Mouse (Mus musculus): ENCODE measurements at regions not wholly inside any gene's neighbourhood (a gene's known extent, or its start where the extent isn't known, plus 50 kb on each side); places are given as distances from the start of the nearest gene placed in this dataset.
A peak's percentile ranks its signal among the peaks of the same experiment; 100 is the strongest.

DNA sequence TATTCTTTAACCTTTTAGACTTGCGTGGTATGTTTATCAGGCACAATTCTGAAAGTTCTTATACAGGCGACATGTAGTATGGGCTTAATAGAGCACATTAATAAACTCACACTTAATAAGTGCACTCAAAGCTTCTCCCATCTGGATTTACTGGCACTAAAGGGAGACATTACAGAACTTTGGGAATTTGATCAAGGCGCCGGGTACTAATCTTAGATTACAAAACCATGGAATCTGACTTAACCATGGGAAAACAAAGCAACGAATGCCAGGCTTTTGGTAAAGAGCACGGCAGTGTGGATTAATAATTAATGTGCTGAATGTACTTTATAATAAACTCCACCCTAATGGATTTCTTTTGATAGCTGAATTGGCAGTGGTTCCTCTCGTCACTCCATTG lies 196.5 kb upstream of the Pkn2 start:
- no peak for ATAC-seq
- no peaks in the 10 kb centered on the region for H3K36me3 ChIP-seq (ENCODE audit: control insufficient read depth, insufficient read depth)
- 72% methylated on average over 7 of the region's 7 CpGs for WGBS

GRCm38 (mm10) chr3:143071839-143072373 lies 190.1 kb upstream of the Pkn2 start:
- Histone ChIP-seq H3K27me3 (replicated peaks; ENCODE audit: control insufficient read depth, insufficient read depth, low read length) (no peaks in the 10 kb centered on the region), H3K27ac (ENCODE audit: low read length) (no peak overlapping the region), H3K4me2 (ENCODE audit: low read length) (no peak overlapping the region), H3K4me3 (replicated peaks; ENCODE audit: low read length) (no peak overlapping the region), H3K9me3 (ENCODE audit: control insufficient read depth, low read length) (no peaks in the 10 kb centered on the region), H3K4me1 (replicated peaks; ENCODE audit: control insufficient read depth, insufficient read depth, low read length) (no peaks in the 10 kb centered on the region), H3K36me3 (ENCODE audit: control insufficient read depth, insufficient read depth) (no peaks in the 10 kb centered on the region), H3K9ac (replicated peaks; ENCODE audit: low read depth, low read length) (no peak overlapping the region)
- ATAC-seq, result no peak
- 79% methylated on average over 4 of the region's 4 CpGs for WGBS

More for the DNA sequence above, 196.5 kb upstream of the Pkn2 start:
- no peaks in the 10 kb centered on the region for H3K27me3 ChIP-seq (replicated peaks; ENCODE audit: control insufficient read depth, insufficient read depth, low read length)
- H3K4me2 ChIP-seq (ENCODE audit: low read length), result no peak overlapping the region
- no peak overlapping the region for H3K27ac ChIP-seq (ENCODE audit: low read length)
- H3K4me1 ChIP-seq (replicated peaks; ENCODE audit: control insufficient read depth, insufficient read depth, low read length), result no peaks in the 10 kb centered on the region
- H3K9me3 ChIP-seq (ENCODE audit: control insufficient read depth, low read length), result no peaks in the 10 kb centered on the region
- H3K9ac ChIP-seq (replicated peaks; ENCODE audit: low read depth, low read length), result no peak overlapping the region
- no peak overlapping the region for H3K4me3 ChIP-seq (replicated peaks; ENCODE audit: low read length)

GRCm38 (mm10) chr3:143054858-143055257 lies 173.1 kb upstream of the Pkn2 start:
- Histone ChIP-seq H3K9ac (replicated peaks; ENCODE audit: low read depth, low read length) (no peak overlapping the region), H3K4me1 (replicated peaks; ENCODE audit: control insufficient read depth, insufficient read depth, low read length) (no peaks in the 10 kb centered on the region), H3K36me3 (ENCODE audit: control insufficient read depth, insufficient read depth) (no peaks in the 10 kb centered on the region), H3K4me2 (ENCODE audit: low read length) (no peak overlapping the region), H3K27me3 (replicated peaks; ENCODE audit: control insufficient read depth, insufficient read depth, low read length) (no peaks in the 10 kb centered on the region), H3K27ac (ENCODE audit: low read length) (no peak overlapping the region), H3K4me3 (replicated peaks; ENCODE audit: low read length) (no peak overlapping the region), H3K9me3 (ENCODE audit: control insufficient read depth, low read length) (no peaks in the 10 kb centered on the region)
- WGBS, result 97% methylated on average over 3 of the region's 3 CpGs
- no peak for ATAC-seq

DNA sequence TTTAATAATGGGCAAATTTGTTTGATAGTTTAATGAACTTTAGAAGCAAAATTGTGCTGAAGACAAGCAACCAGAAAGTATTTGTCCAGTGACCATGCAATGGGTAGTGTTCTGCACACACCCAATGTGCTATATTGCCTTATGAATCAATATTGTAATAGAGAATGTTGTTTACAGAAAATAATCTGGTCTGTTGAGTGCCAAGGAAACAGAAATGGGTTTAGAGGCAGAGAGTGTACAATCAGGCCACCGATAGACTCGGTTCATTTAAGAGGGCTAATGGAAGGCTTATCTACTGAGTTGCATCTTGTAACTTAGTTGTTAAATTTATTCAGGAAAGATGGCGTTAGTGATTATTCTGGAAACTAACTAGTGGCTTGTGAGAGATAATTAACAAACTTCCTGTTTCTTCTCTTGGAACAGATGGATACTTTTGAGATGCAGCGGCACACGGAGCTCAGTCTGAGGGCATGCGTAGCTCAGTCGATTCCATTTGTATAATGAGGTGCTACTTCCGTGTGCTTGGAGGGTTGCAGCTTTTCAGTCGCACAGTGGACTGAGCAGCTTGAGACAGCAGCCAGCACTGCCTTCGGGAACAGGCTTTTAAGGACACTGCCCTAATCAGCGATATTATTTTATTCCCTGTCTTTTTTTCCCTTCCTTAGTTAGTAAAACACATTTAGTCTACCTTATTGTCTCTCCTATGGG lies 171.6 kb upstream of the Pkn2 start:
- Histone ChIP-seq H3K4me3 (replicated peaks; ENCODE audit: low read length) (no peak overlapping the region), H3K9me3 (ENCODE audit: control insufficient read depth, low read length) (no peaks in the 10 kb centered on the region), H3K27me3 (replicated peaks; ENCODE audit: control insufficient read depth, insufficient read depth, low read length) (no peaks in the 10 kb centered on the region), H3K27ac (ENCODE audit: low read length) (no peak overlapping the region), H3K4me2 (ENCODE audit: low read length) (no peak overlapping the region), H3K9ac (replicated peaks; ENCODE audit: low read depth, low read length) (no peak overlapping the region), H3K4me1 (replicated peaks; ENCODE audit: control insufficient read depth, insufficient read depth, low read length) (no peaks in the 10 kb centered on the region), H3K36me3 (ENCODE audit: control insufficient read depth, insufficient read depth) (no peaks in the 10 kb centered on the region)
- 68% methylated on average over 11 of the region's 11 CpGs for WGBS
- peak; percentile 72 for ATAC-seq

DNA sequence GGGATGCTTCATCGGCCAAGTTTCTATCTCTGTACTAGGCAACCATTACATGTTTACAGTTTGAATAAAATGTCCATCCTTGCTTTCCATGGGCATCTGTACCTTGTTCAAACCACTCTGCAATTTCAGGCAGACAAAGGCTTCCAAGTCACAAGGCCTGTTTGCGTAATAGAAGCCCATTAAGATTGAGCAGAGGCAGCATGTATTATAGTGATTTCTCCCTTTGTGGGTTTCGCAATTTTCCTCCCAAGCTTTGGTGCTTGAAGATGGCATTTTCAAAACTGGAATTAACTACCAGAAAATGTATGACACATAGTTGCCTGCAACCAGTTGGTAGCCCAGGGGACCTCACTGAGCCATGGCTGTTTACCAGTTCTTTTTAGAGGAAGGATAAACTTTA lies 158.9 kb upstream of the Pkn2 start:
- no peak overlapping the region for H3K4me3 ChIP-seq (replicated peaks; ENCODE audit: low read length)
- H3K4me2 ChIP-seq (ENCODE audit: low read length), result no peak overlapping the region
- no peaks in the 10 kb centered on the region for H3K9me3 ChIP-seq (ENCODE audit: control insufficient read depth, low read length)
- H3K27ac ChIP-seq (ENCODE audit: low read length), result no peak overlapping the region
- H3K4me1 ChIP-seq (replicated peaks; ENCODE audit: control insufficient read depth, insufficient read depth, low read length), result no peaks in the 10 kb centered on the region
- no peak overlapping the region for H3K9ac ChIP-seq (replicated peaks; ENCODE audit: low read depth, low read length)
- 86% methylated on average over 3 of the region's 3 CpGs for WGBS
- no peaks in the 10 kb centered on the region for H3K36me3 ChIP-seq (ENCODE audit: control insufficient read depth, insufficient read depth)
- H3K27me3 ChIP-seq (replicated peaks; ENCODE audit: control insufficient read depth, insufficient read depth, low read length), result no peaks in the 10 kb centered on the region
- no peak for ATAC-seq

DNA sequence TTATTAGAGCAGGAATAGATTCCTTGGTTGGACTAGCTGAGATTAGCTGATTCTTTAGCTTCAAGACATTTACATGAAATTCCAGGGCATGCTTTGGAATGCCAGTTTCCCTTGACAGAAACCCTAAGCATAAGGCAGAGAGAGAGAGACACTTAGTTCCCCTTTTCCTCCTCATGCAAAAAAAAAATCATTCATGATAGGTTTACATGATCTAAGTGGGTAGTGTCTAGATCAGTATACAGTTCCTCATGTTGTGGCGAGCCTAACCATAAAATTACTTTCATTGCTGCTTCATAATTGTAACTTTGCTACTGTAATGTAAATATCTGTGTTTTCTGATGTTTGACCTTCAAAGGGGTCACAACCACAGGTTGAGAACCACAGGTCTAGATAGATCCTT lies 154.3 kb upstream of the Pkn2 start:
- WGBS, result 95% methylated on average over 1 of the region's 1 CpGs
- no peaks in the 10 kb centered on the region for H3K9me3 ChIP-seq (ENCODE audit: control insufficient read depth, low read length)
- no peaks in the 10 kb centered on the region for H3K27me3 ChIP-seq (replicated peaks; ENCODE audit: control insufficient read depth, insufficient read depth, low read length)
- no peaks in the 10 kb centered on the region for H3K4me1 ChIP-seq (replicated peaks; ENCODE audit: control insufficient read depth, insufficient read depth, low read length)
- H3K36me3 ChIP-seq (ENCODE audit: control insufficient read depth, insufficient read depth), result no peaks in the 10 kb centered on the region
- no peak overlapping the region for H3K9ac ChIP-seq (replicated peaks; ENCODE audit: low read depth, low read length)
- no peak overlapping the region for H3K4me3 ChIP-seq (replicated peaks; ENCODE audit: low read length)
- no peak overlapping the region for H3K4me2 ChIP-seq (ENCODE audit: low read length)
- no peak overlapping the region for H3K27ac ChIP-seq (ENCODE audit: low read length)
- ATAC-seq, result no peak

GRCm38 (mm10) chr3:143034588-143034987 lies 152.8 kb upstream of the Pkn2 start:
- WGBS, result 80% methylated on average over 9 of the region's 9 CpGs
- no peaks in the 10 kb centered on the region for H3K9me3 ChIP-seq (ENCODE audit: control insufficient read depth, low read length)
- ATAC-seq, result no peak
- no peaks in the 10 kb centered on the region for H3K36me3 ChIP-seq (ENCODE audit: control insufficient read depth, insufficient read depth)
- H3K4me1 ChIP-seq (replicated peaks; ENCODE audit: control insufficient read depth, insufficient read depth, low read length), result no peaks in the 10 kb centered on the region
- no peak overlapping the region for H3K9ac ChIP-seq (replicated peaks; ENCODE audit: low read depth, low read length)
- no peak overlapping the region for H3K27ac ChIP-seq (ENCODE audit: low read length)
- H3K4me3 ChIP-seq (replicated peaks; ENCODE audit: low read length), result no peak overlapping the region
- H3K27me3 ChIP-seq (replicated peaks; ENCODE audit: control insufficient read depth, insufficient read depth, low read length), result no peaks in the 10 kb centered on the region
- H3K4me2 ChIP-seq (ENCODE audit: low read length), result no peak overlapping the region

DNA sequence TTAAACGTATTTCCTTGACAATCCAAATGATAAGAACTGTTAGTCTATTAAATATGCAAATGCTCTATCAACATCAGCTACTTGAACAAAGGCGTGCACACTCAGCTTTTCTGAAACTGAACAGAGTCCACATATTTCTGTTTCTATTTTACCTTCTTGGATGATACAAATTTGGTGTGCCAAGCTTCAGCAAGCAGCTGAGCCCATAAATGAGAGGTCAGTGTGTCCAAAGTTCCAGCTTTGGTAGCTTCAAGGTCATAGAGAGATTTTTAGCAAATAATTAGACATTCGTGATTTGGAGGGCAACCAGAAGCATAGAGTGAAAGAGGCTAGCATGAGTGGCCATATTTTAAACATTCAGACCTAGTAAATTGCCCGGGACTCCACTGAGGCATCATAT lies 140.7 kb upstream of the Pkn2 start:
- Histone ChIP-seq H3K4me2 (ENCODE audit: low read length) (no peak overlapping the region), H3K4me1 (replicated peaks; ENCODE audit: control insufficient read depth, insufficient read depth, low read length) (no peaks in the 10 kb centered on the region), H3K4me3 (replicated peaks; ENCODE audit: low read length) (no peak overlapping the region), H3K9ac (replicated peaks; ENCODE audit: low read depth, low read length) (no peak overlapping the region), H3K27ac (ENCODE audit: low read length) (no peak overlapping the region), H3K36me3 (ENCODE audit: control insufficient read depth, insufficient read depth) (no peaks in the 10 kb centered on the region), H3K27me3 (replicated peaks; ENCODE audit: control insufficient read depth, insufficient read depth, low read length) (no peaks in the 10 kb centered on the region), H3K9me3 (ENCODE audit: control insufficient read depth, low read length) (no peaks in the 10 kb centered on the region)
- ATAC-seq, result no peak
- 79% methylated on average over 4 of the region's 4 CpGs for WGBS

- no peak overlapping the region for H3K4me3 ChIP-seq (replicated peaks; ENCODE audit: low read length)
- H3K9ac ChIP-seq (replicated peaks; ENCODE audit: low read depth, low read length), result no peak overlapping the region
- WGBS, result 88% methylated on average over 11 of the region's 11 CpGs
- H3K9me3 ChIP-seq (ENCODE audit: control insufficient read depth, low read length), result no peaks in the 10 kb centered on the region
- H3K27me3 ChIP-seq (replicated peaks; ENCODE audit: control insufficient read depth, insufficient read depth, low read length), result no peaks in the 10 kb centered on the region
- no peaks in the 10 kb centered on the region for H3K4me1 ChIP-seq (replicated peaks; ENCODE audit: control insufficient read depth, insufficient read depth, low read length)
- H3K36me3 ChIP-seq (ENCODE audit: control insufficient read depth, insufficient read depth), result no peaks in the 10 kb centered on the region
- ATAC-seq, result no peak
- no peak overlapping the region for H3K4me2 ChIP-seq (ENCODE audit: low read length)
- H3K27ac ChIP-seq (ENCODE audit: low read length), result no peak overlapping the region
Measured at GRCm38 (mm10) chr3:143021159-143021871, 139.5 kb upstream of the Pkn2 start.

Data from forebrain, embryonic 16.5 days (tissue).